Mouse (Mus musculus) thymus, adult 2 months (tissue): ENCODE measurements at regions not wholly inside any gene's neighbourhood (a gene's known extent, or its start where the extent isn't known, plus 50 kb on each side); places are given as distances from the start of the nearest gene placed in this dataset.

Source experiments
- CTCF ChIP-seq: fragments of 200-500 bp; IDR thresholded peaks from 2 replicates; pipeline ENCODE4 v1.5.1; 2012; ENCODE audit warnings: mild to moderate bottlenecking, control low read depth, low read length, moderate library complexity, borderline replicate concordance; ENCODE audit not compliant: control insufficient read depth, poor library complexity, insufficient read depth; ENCODE audit errors: extremely low read depth
- POLR2A ChIP-seq: fragments of 200-500 bp; IDR thresholded peaks from 2 replicates; pipeline ENCODE4 v1.6.1; 2012; ENCODE audit warnings: mild to moderate bottlenecking, low read length, control low read depth, moderate library complexity; ENCODE audit not compliant: control insufficient read depth, poor library complexity, insufficient read depth; ENCODE audit errors: extremely low read depth

- TF ChIP-seq CTCF (no peak), POLR2A (no peak)
Measured at GRCm38 (mm10) chr12:117360215-117360614, 156.1 kb upstream of the Rapgef5 start.
